Mouse (Mus musculus) testis, adult 2 months (tissue): ENCODE results near the gene Shb.

Source experiments
- CTCF ChIP-seq: fragments of 200-500 bp; IDR thresholded peaks from 2 replicates; pipeline ENCODE4 v1.5.1; 2012; ENCODE audit warnings: low read depth, mild to moderate bottlenecking, inconsistent platforms, low read length, moderate library complexity; ENCODE audit not compliant: control insufficient read depth, insufficient read depth, insufficient replicate concordance
- POLR2A ChIP-seq: fragments of 200-500 bp; IDR thresholded peaks from 2 replicates; pipeline ENCODE4 v1.6.1; 2012; ENCODE audit warnings: low read depth, mild to moderate bottlenecking, inconsistent platforms, low read length, moderate library complexity; ENCODE audit not compliant: control insufficient read depth

DNA sequence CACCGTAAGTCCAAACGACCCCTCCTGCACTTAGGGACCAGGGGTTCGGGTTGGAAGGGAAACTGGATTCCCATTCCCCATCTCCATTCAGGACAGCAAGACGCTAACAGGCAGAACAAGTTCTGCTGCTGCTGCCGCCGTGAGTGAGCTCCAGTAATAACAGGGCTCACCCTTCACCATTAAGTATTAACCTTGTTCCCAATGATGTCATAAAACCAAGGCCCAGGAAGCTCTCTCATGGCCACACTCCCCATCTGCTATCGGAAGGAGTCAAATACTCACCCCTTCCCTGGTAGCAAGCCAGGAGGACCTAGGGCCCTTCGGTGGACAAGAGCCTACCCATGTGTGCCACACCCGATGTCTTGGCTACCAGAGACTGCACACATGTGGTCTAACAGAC, 30.3 kb downstream of the Shb start:
- TF ChIP-seq POLR2A (no peak), CTCF (no peak)
